Mouse (Mus musculus) right cerebral cortex, adult 18-20 months (tissue): ENCODE results near the gene Gm21719.
"Not testable (repeated sequence)": the region's sequence is repeated elsewhere in the genome, so short reads cannot be mapped to it uniquely, and the experiment has no call there.

Source experiments
- DNase-seq: peaks from one replicate; pipeline ENCODE4 v3.0.0; 2022; ENCODE audit warnings: mixed read lengths

Gene Gm21719

DNA sequence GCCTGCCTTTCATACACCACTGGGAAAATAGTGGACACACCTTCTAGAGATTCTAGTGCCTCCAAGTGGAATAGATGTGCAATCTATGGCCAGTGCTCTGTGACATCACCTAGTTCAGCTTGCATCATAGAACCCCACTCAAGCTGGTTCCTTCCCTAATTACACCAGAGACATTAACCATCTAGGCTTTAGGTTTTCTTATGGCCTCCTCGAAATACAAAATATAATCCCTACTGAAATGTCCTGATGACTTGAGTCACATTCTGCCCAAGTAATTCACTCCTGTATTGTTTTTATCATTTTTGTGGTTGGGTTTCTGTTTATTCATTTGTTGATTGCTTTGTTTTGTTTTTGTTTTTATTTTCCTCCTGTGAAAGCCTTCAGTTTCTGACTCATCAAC lies at the start of gene Gm21719:
TSS of gene Gm21719 (minus strand) at position 101 of the 400 bp plus-strand sequence.
- not testable (repeated sequence) for DNase-seq
